Mouse (Mus musculus) G1E (cell line): Measurements from ENCODE around the gene Slc19a1. TPM values are rescaled to one million over a fixed set of nuclear protein-coding genes. Genes with fewer than 3 reads are reported as not detected.
A peak's percentile ranks its signal among the peaks of the same experiment; 100 is the strongest.

Source experiments
- ATAC-seq: 2 replicates; pipeline ENCODE4 v1.8.0; 2016; ENCODE audit warnings: mild to moderate bottlenecking; ENCODE audit not compliant: insufficient number of reproducible peaks, poor library complexity, low FRiP score, severe bottlenecking; ENCODE audit errors: extremely low read depth
- DNase-seq: peaks from one replicate; pipeline ENCODE4 v3.0.0; 2012; ENCODE audit warnings: low spot score
- H3K27me3 ChIP-seq: 2 replicates; pipeline ENCODE4 v1.6.1; 2012; ENCODE audit warnings: mild to moderate bottlenecking, low read length, inconsistent platforms; ENCODE audit not compliant: insufficient read depth
- H3K36me3 ChIP-seq: replicated peaks from 2 replicates; pipeline ENCODE3; 2012; ENCODE audit warnings: mild to moderate bottlenecking, inconsistent platforms
- H3K4me1 ChIP-seq: 2 replicates; pipeline ENCODE4 v1.6.1; 2012; ENCODE audit warnings: low read depth, low read length, inconsistent platforms, mixed read lengths; ENCODE audit not compliant: insufficient read depth
- H3K4me3 ChIP-seq: 2 replicates; pipeline ENCODE4 v1.5.1; 2012; ENCODE audit warnings: low read depth, mild to moderate bottlenecking, inconsistent platforms, low read length, moderate library complexity, mixed read lengths
- H3K9me3 ChIP-seq: replicated peaks from 2 replicates; pipeline ENCODE4 v1.6.1; 2012; ENCODE audit warnings: inconsistent platforms
- CTCF ChIP-seq: IDR thresholded peaks from 2 replicates; pipeline ENCODE4 v1.5.1; 2012; ENCODE audit warnings: low read depth, low read length, inconsistent platforms, mixed read lengths
- GATA1 ChIP-seq: IDR thresholded peaks from 2 replicates; pipeline ENCODE4 v1.6.1; 2012; ENCODE audit warnings: borderline replicate concordance, low read length, inconsistent platforms, mixed read lengths
- GATA2 ChIP-seq: IDR thresholded peaks from 2 replicates; pipeline ENCODE4 v1.6.1; 2012; ENCODE audit warnings: low read depth, low read length, inconsistent platforms, borderline replicate concordance
- POLR2AphosphoS5 ChIP-seq: IDR thresholded peaks from 2 replicates; pipeline ENCODE4 v1.6.1; 2012; ENCODE audit warnings: low read depth, low read length, inconsistent platforms; ENCODE audit not compliant: insufficient replicate concordance
- TAL1 ChIP-seq: conservative IDR thresholded peaks from 2 replicates; pipeline ENCODE4 v1.6.1; 2012; ENCODE audit warnings: low read depth, low read length, inconsistent platforms, mixed read lengths
- polyA plus RNA-seq: library from polyadenylated mRNA; stranded (reverse); fragments of >175 nt; gene quantifications from 2 replicates; pipeline ENCODE4 v1.2.3, GENCODE M21; 2012
- total RNA-seq, 2 experiments: library from RNA; stranded (forward) in 1 of 2; stranded (reverse) in 1 of 2; fragments of 200-1000 nt in 1 of 2; fragments of >200 nt in 1 of 2; fragmentation: Nextera tagmentation in 1 of 2; gene quantifications; 2 replicates each; pipeline ENCODE4 v1.2.3; 2014 to 2017

The Slc19a1 gene
- total and polyA plus RNA-seq, 3 experiments: 9.8 to 39.0 (median 10.5) TPM

GRCm38 (mm10) chr10:77029761-77030160, 2.3 kb upstream of the Slc19a1 start:
- Histone ChIP-seq H3K4me1 (peaks cover 35% of the 10 kb centered on the region), H3K27me3 (peaks cover 56% of the 10 kb centered on the region), H3K4me3 (no peak overlapping the region), H3K36me3 (peaks cover 2% of the 10 kb centered on the region), H3K9me3 (no peaks in the 10 kb centered on the region)
- ATAC-seq: no peak
- no peak for DNase-seq
- TF ChIP-seq TAL1: no peak
- no peak for TF ChIP-seq POLR2AphosphoS5
- no peak for TF ChIP-seq CTCF
- no peak for TF ChIP-seq GATA1
- TF ChIP-seq GATA2: no peak

- Histone ChIP-seq H3K27me3 (peaks cover 47% of the 10 kb centered on the region), H3K4me1 (peaks cover 43% of the 10 kb centered on the region), H3K4me3 (no peak overlapping the region), H3K36me3 (peaks cover 10% of the 10 kb centered on the region), H3K9me3 (no peaks in the 10 kb centered on the region)
- ATAC-seq (no peak), DNase-seq (no peak)
- TF ChIP-seq POLR2AphosphoS5: no peak
- TF ChIP-seq TAL1: no peak
- no peak for TF ChIP-seq CTCF
Measured at GRCm38 (mm10) chr10:77030666-77031065, 1.4 kb upstream of the Slc19a1 start.

- Histone ChIP-seq H3K9me3 (no peaks in the 10 kb centered on the region), H3K4me3 (peak overlapping the region; percentile 77), H3K36me3 (peaks cover 31% of the 10 kb centered on the region), H3K4me1 (peaks cover 60% of the 10 kb centered on the region), H3K27me3 (peaks cover 28% of the 10 kb centered on the region)
- peak; percentile 89 for DNase-seq
- no peak for TF ChIP-seq GATA1
- TF ChIP-seq CTCF: no peak
- TF ChIP-seq POLR2AphosphoS5: no peak
- TF ChIP-seq GATA2: no peak
- TF ChIP-seq TAL1: no peak
- ATAC-seq: peak; percentile 88
Measured at GRCm38 (mm10) chr10:77032591-77033322, 716 bp downstream of the Slc19a1 start.

- H3K4me3 ChIP-seq: peak overlapping the region; percentile 77
- H3K36me3 ChIP-seq: peaks cover 39% of the 10 kb centered on the region
- TF ChIP-seq GATA1: no peak
- TF ChIP-seq TAL1: no peak
- TF ChIP-seq CTCF: no peak
- TF ChIP-seq POLR2AphosphoS5: no peak
- no peak for TF ChIP-seq GATA2
- peaks cover 28% of the 10 kb centered on the region for H3K27me3 ChIP-seq
- H3K4me1 ChIP-seq: peaks cover 63% of the 10 kb centered on the region
- ATAC-seq (peak; percentile 30), DNase-seq (peak; percentile 45)
- no peaks in the 10 kb centered on the region for H3K9me3 ChIP-seq
Measured at GRCm38 (mm10) chr10:77033323-77034025, 1.4 kb downstream of the Slc19a1 start.

GRCm38 (mm10) chr10:77035487-77035886, 3.4 kb downstream of the Slc19a1 start:
- Histone ChIP-seq H3K27me3 (peaks cover 10% of the 10 kb centered on the region), H3K4me1 (peaks cover 66% of the 10 kb centered on the region), H3K4me3 (peak overlapping the region; percentile 77; the same call in 1 of the 2 replicates), H3K9me3 (no peaks in the 10 kb centered on the region), H3K36me3 (peaks cover 59% of the 10 kb centered on the region)
- DNase-seq (no peak), ATAC-seq (no peak)
- TF ChIP-seq POLR2AphosphoS5 (no peak), TAL1 (no peak), CTCF (no peak), GATA2 (no peak), GATA1 (no peak)

GRCm38 (mm10) chr10:77038579-77039174, 6.6 kb downstream of the Slc19a1 start:
- DNase-seq (no peak), ATAC-seq (no peak)
- no peaks in the 10 kb centered on the region for H3K27me3 ChIP-seq
- no peaks in the 10 kb centered on the region for H3K9me3 ChIP-seq
- no peak overlapping the region for H3K4me3 ChIP-seq
- TF ChIP-seq TAL1 (no peak), CTCF (no peak), POLR2AphosphoS5 (no peak), GATA1 (no peak), GATA2 (no peak)
- peaks cover 48% of the 10 kb centered on the region for H3K4me1 ChIP-seq
- H3K36me3 ChIP-seq: peaks cover 89% of the 10 kb centered on the region
